Mouse (Mus musculus) heart, postnatal 25 days (tissue): ENCODE data around the gene Pou6f2. TPM values are rescaled to one million over a fixed set of nuclear protein-coding genes. Genes with fewer than 3 reads are reported as not detected.

Experiments
- DNase-seq: peaks from one replicate; pipeline ENCODE4 v3.0.0; 2022; ENCODE audit warnings: low spot score
- intact Hi-C: fragments of 180-260 bp; cut with DNase I; formaldehyde crosslinking; loops from one replicate; pipeline ENCODE4 v1.15.1; 2025
- total RNA-seq, 2 experiments: library from RNA; stranded (reverse); gene quantifications; 2 replicates each; pipeline ENCODE4 v1.2.3; 2021

Pou6f2 gene
- total RNA-seq, 2 experiments from 2014 or later, result not detected

- intact Hi-C loops, result no loop called here
- no peak for DNase-seq
These were observed 144.4 kb downstream of the Pou6f2 start for GRCm38 (mm10) chr13:18253131-18253530.

- intact Hi-C loops, result no loop called here
- DNase-seq, result no peak
These were observed 178.8 kb downstream of the Pou6f2 start for GRCm38 (mm10) chr13:18218566-18219234.

- DNase-seq, result no peak
- intact Hi-C loops, result no loop called here
These were observed 186.2 kb downstream of the Pou6f2 start for GRCm38 (mm10) chr13:18211242-18211641.

- DNase-seq, result no peak
- intact Hi-C loops, result no loop called here
These were observed 192.8 kb downstream of the Pou6f2 start for GRCm38 (mm10) chr13:18204476-18205250.

GRCm38 (mm10) chr13:18174003-18174402 lies 223.5 kb downstream of the Pou6f2 start:
- intact Hi-C loops, result loop anchor here (1.0 kb wide), 1 partner anchor 117 kb away; no protein-coding TSS in a partner anchor
- no peak for DNase-seq

GRCm38 (mm10) chr13:18173021-18173420 lies 224.5 kb downstream of the Pou6f2 start:
- intact Hi-C loops, result no loop called here
- no peak for DNase-seq

GRCm38 (mm10) chr13:18172334-18172733 lies 225.2 kb downstream of the Pou6f2 start:
- intact Hi-C loops, result no loop called here
- DNase-seq, result no peak

GRCm38 (mm10) chr13:18164182-18164581 lies 233.3 kb downstream of the Pou6f2 start:
- intact Hi-C loops, result no loop called here
- no peak for DNase-seq

GRCm38 (mm10) chr13:18160566-18160965 lies 236.9 kb downstream of the Pou6f2 start:
- DNase-seq, result no peak
- intact Hi-C loops, result no loop called here

GRCm38 (mm10) chr13:18153949-18154582 lies 243.4 kb downstream of the Pou6f2 start:
- intact Hi-C loops, result no loop called here
- DNase-seq, result no peak

GRCm38 (mm10) chr13:18133646-18134045 lies 263.8 kb downstream of the Pou6f2 start:
- intact Hi-C loops, result no loop called here
- DNase-seq, result no peak

- intact Hi-C loops, result no loop called here
- DNase-seq, result no peak
These were observed 264.3 kb downstream of the Pou6f2 start for GRCm38 (mm10) chr13:18133193-18133592.

- intact Hi-C loops, result no loop called here
- DNase-seq, result no peak
These were observed 266.2 kb downstream of the Pou6f2 start for GRCm38 (mm10) chr13:18131324-18131723.

GRCm38 (mm10) chr13:18129697-18130096 lies 267.8 kb downstream of the Pou6f2 start:
- intact Hi-C loops, result no loop called here
- no peak for DNase-seq

- intact Hi-C loops, result no loop called here
- no peak for DNase-seq
These were observed 268.7 kb downstream of the Pou6f2 start for GRCm38 (mm10) chr13:18128826-18129225.

GRCm38 (mm10) chr13:18128053-18128452 lies 269.4 kb downstream of the Pou6f2 start:
- no peak for DNase-seq
- intact Hi-C loops, result no loop called here

- DNase-seq, result no peak
- intact Hi-C loops, result no loop called here
These were observed 271.4 kb downstream of the Pou6f2 start for GRCm38 (mm10) chr13:18126111-18126510.

- intact Hi-C loops, result loop anchor here (2.0 kb wide), 1 partner anchor 207 kb away; no protein-coding TSS in a partner anchor
- DNase-seq, result no peak
These were observed 272.1 kb downstream of the Pou6f2 start for GRCm38 (mm10) chr13:18125226-18126000.

- intact Hi-C loops, result loop anchor here (1.0 to 2.0 kb wide), 2 partner anchors 208 to 685 kb away; no protein-coding TSS in a partner anchor
- no peak for DNase-seq
These were observed 273.1 kb downstream of the Pou6f2 start for GRCm38 (mm10) chr13:18124368-18124767.

GRCm38 (mm10) chr13:18120406-18120805 lies 277.1 kb downstream of the Pou6f2 start:
- intact Hi-C loops, result no loop called here
- DNase-seq, result no peak
